Mouse (Mus musculus) embryo, embryonic 10 days (tissue): ENCODE measurements around the gene Elf5.

ENCODE experiments used
- DNase-seq: peaks from one replicate; pipeline ENCODE4 v3.0.0-alpha.2; 2015; ENCODE audit warnings: low spot score

Gene Elf5

GRCm38 (mm10) chr2:103435110-103435509 is 23.6 kb downstream of the Elf5 start:
- DNase-seq: no peak

- DNase-seq: no peak
These were observed 25.0 kb downstream of the Elf5 start for GRCm38 (mm10) chr2:103436534-103436933.

GRCm38 (mm10) chr2:103439071-103439622 is 27.7 kb downstream of the Elf5 start:
- DNase-seq: no peak

GRCm38 (mm10) chr2:103439710-103440109 is 28.2 kb downstream of the Elf5 start:
- peak; percentile 96 for DNase-seq

GRCm38 (mm10) chr2:103445776-103446175 is 34.3 kb downstream of the Elf5 start:
- DNase-seq: peak; percentile 83

GRCm38 (mm10) chr2:103446326-103446725 is 34.8 kb downstream of the Elf5 start:
- no peak for DNase-seq

- DNase-seq: no peak
These were observed 37.6 kb downstream of the Elf5 start for GRCm38 (mm10) chr2:103448947-103449560.

GRCm38 (mm10) chr2:103449813-103450212 is 38.3 kb downstream of the Elf5 start:
- no peak for DNase-seq

- no peak for DNase-seq
These were observed 38.8 kb downstream of the Elf5 start for GRCm38 (mm10) chr2:103450267-103450666.

GRCm38 (mm10) chr2:103452550-103452949 is 41.1 kb downstream of the Elf5 start:
- DNase-seq: no peak

- no peak for DNase-seq
These were observed 44.3 kb downstream of the Elf5 start for GRCm38 (mm10) chr2:103455748-103456147.

GRCm38 (mm10) chr2:103456646-103457045 is 45.2 kb downstream of the Elf5 start:
- peak; percentile 90 for DNase-seq

- DNase-seq: no peak
These were observed 45.6 kb downstream of the Elf5 start for GRCm38 (mm10) chr2:103457048-103457447.

- DNase-seq: no peak
These were observed 46.1 kb downstream of the Elf5 start for GRCm38 (mm10) chr2:103457628-103458027.

- no peak for DNase-seq
These were observed 47.6 kb downstream of the Elf5 start for GRCm38 (mm10) chr2:103459069-103459468.

- DNase-seq: no peak
These were observed 49.7 kb downstream of the Elf5 start for GRCm38 (mm10) chr2:103461210-103461609.

- peak; percentile 58 for DNase-seq
These were observed 50.3 kb downstream of the Elf5 start for GRCm38 (mm10) chr2:103461743-103462142.

GRCm38 (mm10) chr2:103462746-103463145 is 51.3 kb downstream of the Elf5 start:
- no peak for DNase-seq

- DNase-seq: no peak
These were observed 53.0 kb downstream of the Elf5 start for GRCm38 (mm10) chr2:103464524-103464923.

GRCm38 (mm10) chr2:103465429-103465828 is 53.9 kb downstream of the Elf5 start:
- no peak for DNase-seq

- DNase-seq: no peak
These were observed 54.8 kb downstream of the Elf5 start for GRCm38 (mm10) chr2:103466272-103466671.

- no peak for DNase-seq
These were observed 55.6 kb downstream of the Elf5 start for GRCm38 (mm10) chr2:103466984-103467588.

- no peak for DNase-seq
These were observed 61.9 kb downstream of the Elf5 start for GRCm38 (mm10) chr2:103473362-103473761.

- DNase-seq: no peak
These were observed 64.7 kb downstream of the Elf5 start for GRCm38 (mm10) chr2:103476180-103476579.
